8 mouse cellular contexts compared by ENCODE assay signal in genomic region chr9:37143046-37143931, GRCm38 (mm10). TPM values are rescaled to one million over a fixed set of nuclear protein-coding genes. Genes with fewer than 3 reads are reported as not detected.
DNase-seq lines count a peak whose midpoint lies in the region; ATAC-seq and TF ChIP-seq lines count a peak whose summit lies in the region.

No protein-coding gene starts in this region.

- H3K9ac ChIP-seq in lung, embryonic 14.5 days: peak overlapping the region; percentile 40; the same call in 1 of the 2 replicates
- no peak overlapping the region for H3K9ac ChIP-seq in embryonic facial prominence, embryonic 15.5 days
- H3K9ac ChIP-seq in intestine, embryonic 16.5 days (ENCODE audit: low read depth, low read length): peak overlapping the region; percentile 87; the same call in 1 of the 2 replicates
- peak overlapping the region; percentile 82 for H3K9ac ChIP-seq in neural tube, embryonic 15.5 days (replicated peaks)

- DNase-seq in lung, embryonic 14.5 days: peak; percentile 29
- DNase-seq in lung, adult 2 months: no peak
- no peak for DNase-seq in adrenal gland, adult 8-10 months
- DNase-seq in right cerebral cortex, adult 2 months (ENCODE audit: low spot score in 2 of 2): no peak
- DNase-seq in kidney, postnatal 10 days: no peak

- peak overlapping the region; percentile 69; the same call in 1 of the 2 replicates for H3K4me3 ChIP-seq in lung, embryonic 14.5 days (ENCODE audit: low read depth, low read length)
- H3K4me3 ChIP-seq in lung, adult 2 months (replicated peaks; ENCODE audit: extremely low read depth, low read depth, low read length): no peak overlapping the region
- H3K4me3 ChIP-seq in embryonic facial prominence, embryonic 15.5 days (replicated peaks): peak overlapping the region; percentile 69; the same call in 1 of the 2 replicates
- peak overlapping the region; percentile 77; the same call in 1 of the 2 replicates for H3K4me3 ChIP-seq in intestine, embryonic 16.5 days (ENCODE audit: low read length)
- H3K4me3 ChIP-seq in neural tube, embryonic 15.5 days (replicated peaks): peak overlapping the region; percentile 70

- no peak for TF ChIP-seq POLR2A in lung, adult 2 months (IDR thresholded peaks at IDR 0.05; ENCODE audit: borderline replicate concordance, extremely low read depth, low read depth, low read length)

- 54% methylated on average over 12 of the region's 12 CpGs for WGBS in lung, embryonic 14.5 days
- WGBS in lung, adult 2 months: 65% methylated on average over 12 of the region's 12 CpGs
- WGBS in embryonic facial prominence, embryonic 15.5 days: 23% methylated on average over 12 of the region's 12 CpGs
- WGBS in intestine, embryonic 16.5 days: 49% methylated on average over 12 of the region's 12 CpGs
- WGBS in neural tube, embryonic 15.5 days: 14% methylated on average over 12 of the region's 12 CpGs

- H3K9me3 ChIP-seq in lung, embryonic 14.5 days (ENCODE audit: low read depth, low read length): no peaks in the 10 kb centered on the region
- no peaks in the 10 kb centered on the region for H3K9me3 ChIP-seq in embryonic facial prominence, embryonic 15.5 days (replicated peaks)
- H3K9me3 ChIP-seq in intestine, embryonic 16.5 days (ENCODE audit: control insufficient read depth, low read length): no peaks in the 10 kb centered on the region
- no peaks in the 10 kb centered on the region for H3K9me3 ChIP-seq in neural tube, embryonic 15.5 days (replicated peaks)

- H3K36me3 ChIP-seq in lung, embryonic 14.5 days (ENCODE audit: insufficient read depth): no peaks in the 10 kb centered on the region
- H3K36me3 ChIP-seq in embryonic facial prominence, embryonic 15.5 days: no peaks in the 10 kb centered on the region
- no peaks in the 10 kb centered on the region for H3K36me3 ChIP-seq in intestine, embryonic 16.5 days (ENCODE audit: control insufficient read depth, insufficient read depth, low read length)
- no peaks in the 10 kb centered on the region for H3K36me3 ChIP-seq in neural tube, embryonic 15.5 days

- peak overlapping the region; percentile 91 for H3K4me2 ChIP-seq in lung, embryonic 14.5 days
- peak overlapping the region; percentile 85 for H3K4me2 ChIP-seq in embryonic facial prominence, embryonic 15.5 days (replicated peaks)
- peak overlapping the region; percentile 95 for H3K4me2 ChIP-seq in intestine, embryonic 16.5 days (ENCODE audit: low read depth, low read length)
- peak overlapping the region; percentile 85 for H3K4me2 ChIP-seq in neural tube, embryonic 15.5 days

- H3K4me1 ChIP-seq in lung, embryonic 14.5 days (ENCODE audit: insufficient read depth): peaks cover 21% of the 10 kb centered on the region
- H3K4me1 ChIP-seq in lung, adult 2 months (ENCODE audit: control insufficient read depth, insufficient read depth, low read length): peaks cover 7% of the 10 kb centered on the region
- H3K4me1 ChIP-seq in embryonic facial prominence, embryonic 15.5 days: peaks cover 66% of the 10 kb centered on the region
- peaks cover 39% of the 10 kb centered on the region for H3K4me1 ChIP-seq in intestine, embryonic 16.5 days (ENCODE audit: control insufficient read depth, insufficient read depth, low read length)
- peaks cover 73% of the 10 kb centered on the region for H3K4me1 ChIP-seq in neural tube, embryonic 15.5 days

- no peak for TF ChIP-seq CTCF in lung, embryonic 14.5 days (IDR thresholded peaks at IDR 0.05; ENCODE audit: low read depth)
- no peak for TF ChIP-seq CTCF in lung, adult 2 months (IDR thresholded peaks at IDR 0.05; ENCODE audit: insufficient read depth, low read length)

- no peak overlapping the region for H3K27ac ChIP-seq in lung, embryonic 14.5 days (ENCODE audit: low read depth)
- H3K27ac ChIP-seq in embryonic facial prominence, embryonic 15.5 days (replicated peaks): peak overlapping the region; percentile 41
- no peak overlapping the region for H3K27ac ChIP-seq in intestine, embryonic 16.5 days (ENCODE audit: low read length)
- peak overlapping the region; percentile 95 for H3K27ac ChIP-seq in neural tube, embryonic 15.5 days (replicated peaks)

- no peak for ATAC-seq in lung, embryonic 14.5 days (ENCODE audit: insufficient read depth)
- ATAC-seq in embryonic facial prominence, embryonic 15.5 days (ENCODE audit: insufficient number of reproducible peaks, low FRiP score, low TSS enrichment, low read depth): no peak
- ATAC-seq in intestine, embryonic 16.5 days: no peak
- no peak for ATAC-seq in neural tube, embryonic 15.5 days (ENCODE audit: low FRiP score)

- H3K27me3 ChIP-seq in lung, embryonic 14.5 days (ENCODE audit: insufficient read depth, low read length): no peaks in the 10 kb centered on the region
- H3K27me3 ChIP-seq in embryonic facial prominence, embryonic 15.5 days: peaks cover 40% of the 10 kb centered on the region
- H3K27me3 ChIP-seq in intestine, embryonic 16.5 days (replicated peaks; ENCODE audit: control insufficient read depth, insufficient read depth, low read length): peaks cover 11% of the 10 kb centered on the region; the same call in 1 of the 2 replicates
- H3K27me3 ChIP-seq in neural tube, embryonic 15.5 days (replicated peaks): no peaks in the 10 kb centered on the region

RNA-seq across cellular contexts. Expression of gene Pknox2, which starts 3.9 kb away (rescaled TPM):
- polyA plus RNA-seq in lung, embryonic 14.5 days (2014; fragmentation: Nextera tagmentation; extraction: Ambion mirVana): 6.7 and 7.1 TPM in 2 replicates
- 32.2 and 37.2 TPM in 2 replicates for polyA plus RNA-seq in lung, adult 2 months (2012; rRNA removed)
- 14.0 and 14.1 TPM in 2 replicates for polyA plus RNA-seq in embryonic facial prominence, embryonic 15.5 days (2015; fragmentation: Nextera tagmentation; extraction: Ambion mirVana)
- polyA plus RNA-seq in intestine, embryonic 16.5 days (2015; fragmentation: Nextera tagmentation; extraction: Ambion mirVana): 7.2 and 8.0 TPM in 2 replicates
- polyA plus RNA-seq in neural tube, embryonic 15.5 days (2015; fragmentation: Nextera tagmentation; extraction: Ambion mirVana): 46.1 and 52.3 TPM in 2 replicates
- total RNA-seq in adrenal gland, adult 8-10 months (2022): 1 to 10 TPM; 3.0 to 5.4 (median 5.4) TPM

Comparison
In these comparisons a context has a peak if more than half of its experiments do, and no peak if none do; other contexts are left out.
1. H3K27ac ChIP-seq: peak in embryonic facial prominence, embryonic 15.5 days (single experiment) and neural tube, embryonic 15.5 days (single experiment); none in lung, embryonic 14.5 days (single experiment) and intestine, embryonic 16.5 days (single experiment).
2. Peak in every context shown above with its lines, with median percentiles within 50 percentile points of each other: H3K4me2 ChIP-seq.